Mouse (Mus musculus) stomach, embryonic 14.5 days (tissue): Measurements from ENCODE around the gene Fntb. TPM values are rescaled to one million over a fixed set of nuclear protein-coding genes. Genes with fewer than 3 reads are reported as not detected.

ENCODE experiments used
- ATAC-seq: fragments of 200-750 bp; cut with Nextera tagmentation; 2 replicates; pipeline ENCODE4 v1.8.0; 2017; ENCODE audit warnings: low read depth, moderate TSS enrichment; ENCODE audit not compliant: insufficient number of reproducible peaks, insufficient read depth, low FRiP score
- H3K27ac ChIP-seq: fragments of 300-500 bp; sonication (generic); 2 replicates; pipeline ENCODE4 v1.5.1; 2014; ENCODE audit warnings: mild to moderate bottlenecking, low read length, moderate library complexity, mixed read lengths
- H3K27me3 ChIP-seq: fragments of 300-500 bp; sonication (generic); 2 replicates; pipeline ENCODE4 v1.6.1; 2014; ENCODE audit warnings: low read length, control low read depth, mixed read lengths; ENCODE audit not compliant: control insufficient read depth, insufficient read depth
- H3K36me3 ChIP-seq: fragments of 300-500 bp; sonication (generic); 2 replicates; pipeline ENCODE4 v1.6.1; 2014; ENCODE audit warnings: mild to moderate bottlenecking, control low read depth, low read length, moderate library complexity, mixed read lengths; ENCODE audit not compliant: control insufficient read depth, insufficient read depth
- H3K4me1 ChIP-seq: fragments of 300-500 bp; sonication (generic); 2 replicates; pipeline ENCODE4 v1.6.1; 2014; ENCODE audit warnings: low read length, control low read depth, mixed read lengths; ENCODE audit not compliant: control insufficient read depth, insufficient read depth
- H3K4me2 ChIP-seq: fragments of 300-500 bp; sonication (generic); replicated peaks from 2 replicates; pipeline ENCODE4 v1.6.1; 2014; ENCODE audit warnings: low read depth, low read length, control low read depth
- H3K4me3 ChIP-seq: fragments of 300-500 bp; sonication (generic); 2 replicates; pipeline ENCODE4 v1.5.1; 2014; ENCODE audit warnings: low read depth, low read length, control low read depth
- H3K9ac ChIP-seq: fragments of 300-500 bp; sonication (generic); replicated peaks from 2 replicates; pipeline ENCODE4 v1.6.1; 2014; ENCODE audit warnings: low read depth, mild to moderate bottlenecking, control low read depth, low read length, moderate library complexity, mixed read lengths
- H3K9me3 ChIP-seq: fragments of 300-500 bp; sonication (generic); 2 replicates; pipeline ENCODE4 v1.6.1; 2016; ENCODE audit warnings: low read depth, low read length, control low read depth; ENCODE audit not compliant: control insufficient read depth
- WGBS: fragments of 180-500 bp; shearing (Covaris S2); extraction: QIAGEN DNeasy Blood & Tissue Kit; methylation state at CpG from one replicate; pipeline ENCODE4 v1.1.7; 2014; 5-methylcytosine and 5-hydroxymethylcytosine counted together
- polyA plus RNA-seq: library from polyadenylated mRNA; unstranded; fragments of >200 nt; fragmentation: Nextera tagmentation; extraction: Ambion mirVana; gene quantifications from 2 replicates; pipeline ENCODE4 v1.2.1, GENCODE M21; 2014

The Fntb gene
- polyA plus RNA-seq, 1 experiment from 2014 or later: 44.8 TPM

- Histone ChIP-seq H3K27ac (no peak overlapping the region), H3K4me1 (no peaks in the 10 kb centered on the region), H3K36me3 (peaks cover 9% of the 10 kb centered on the region; the same call in 1 of the 2 replicates), H3K4me2 (no peak overlapping the region), H3K4me3 (no peak overlapping the region), H3K27me3 (no peaks in the 10 kb centered on the region), H3K9me3 (no peaks in the 10 kb centered on the region), H3K9ac (no peak overlapping the region)
- ATAC-seq: no peak
- WGBS: 63% methylated on average over 3 of the region's 3 CpGs
Observed at GRCm38 (mm10) chr12:76918855-76919254, 153.5 kb downstream of the Fntb start.

GRCm38 (mm10) chr12:76920398-76920797 lies 155.0 kb downstream of the Fntb start:
- H3K36me3 ChIP-seq: peaks cover 6% of the 10 kb centered on the region; the same call in 1 of the 2 replicates
- H3K9me3 ChIP-seq: no peaks in the 10 kb centered on the region
- 73% methylated on average over 6 of the region's 6 CpGs for WGBS
- no peaks in the 10 kb centered on the region for H3K27me3 ChIP-seq
- no peaks in the 10 kb centered on the region for H3K4me1 ChIP-seq
- no peak for ATAC-seq
- no peak overlapping the region for H3K4me3 ChIP-seq
- no peak overlapping the region for H3K27ac ChIP-seq
- H3K4me2 ChIP-seq: no peak overlapping the region
- H3K9ac ChIP-seq: no peak overlapping the region

- no peaks in the 10 kb centered on the region for H3K4me1 ChIP-seq
- H3K27ac ChIP-seq: no peak overlapping the region
- no peaks in the 10 kb centered on the region for H3K27me3 ChIP-seq
- 86% methylated on average over 8 of the region's 8 CpGs for whole genome bisulfite sequencing
- no peak overlapping the region for H3K9ac ChIP-seq
- H3K4me3 ChIP-seq: no peak overlapping the region
- H3K36me3 ChIP-seq: peaks cover 6% of the 10 kb centered on the region; the same call in 1 of the 2 replicates
- no peak for ATAC-seq
- H3K4me2 ChIP-seq: no peak overlapping the region
- H3K9me3 ChIP-seq: no peaks in the 10 kb centered on the region
Observed at GRCm38 (mm10) chr12:76920990-76921389, 155.6 kb downstream of the Fntb start.

DNA sequence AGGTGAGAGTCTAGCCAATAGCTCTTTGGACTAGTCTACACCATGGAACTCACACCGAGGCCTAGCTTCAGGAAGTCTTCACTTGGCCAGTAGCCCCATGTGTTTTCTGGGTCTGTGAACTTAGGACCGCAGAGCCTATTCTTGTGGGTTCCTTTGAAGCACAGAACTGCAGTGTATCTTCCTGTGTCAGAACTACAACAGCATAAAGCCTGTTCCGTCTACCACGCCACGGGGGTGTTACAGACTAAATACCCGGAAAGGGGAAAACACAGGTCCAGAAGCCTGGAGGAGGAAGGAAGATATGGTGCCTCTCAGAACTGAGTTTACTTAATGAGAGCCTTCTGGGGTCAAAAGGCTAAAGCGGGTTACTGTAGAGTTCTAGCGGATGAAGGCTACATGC lies 157.7 kb downstream of the Fntb start:
- Histone ChIP-seq H3K4me2 (no peak overlapping the region), H3K9ac (no peak overlapping the region), H3K27me3 (no peaks in the 10 kb centered on the region), H3K4me1 (no peaks in the 10 kb centered on the region), H3K9me3 (no peaks in the 10 kb centered on the region), H3K36me3 (no peaks in the 10 kb centered on the region; the same call in 1 of the 2 replicates), H3K27ac (no peak overlapping the region), H3K4me3 (no peak overlapping the region)
- 89% methylated on average over 8 of the region's 8 CpGs for WGBS
- ATAC-seq: no peak

GRCm38 (mm10) chr12:76924904-76925604 lies 159.7 kb downstream of the Fntb start:
- Histone ChIP-seq H3K4me2 (no peak overlapping the region), H3K4me1 (no peaks in the 10 kb centered on the region), H3K36me3 (no peaks in the 10 kb centered on the region; the same call in 1 of the 2 replicates), H3K27me3 (no peaks in the 10 kb centered on the region), H3K9ac (no peak overlapping the region), H3K9me3 (no peaks in the 10 kb centered on the region), H3K27ac (no peak overlapping the region), H3K4me3 (no peak overlapping the region)
- no peak for ATAC-seq
- 92% methylated on average over 10 of the region's 10 CpGs for WGBS

- no peak overlapping the region for H3K4me3 ChIP-seq
- no peaks in the 10 kb centered on the region; the same call in 1 of the 2 replicates for H3K36me3 ChIP-seq
- no peaks in the 10 kb centered on the region for H3K27me3 ChIP-seq
- WGBS: 76% methylated on average over 10 of the region's 10 CpGs
- no peak overlapping the region for H3K4me2 ChIP-seq
- no peaks in the 10 kb centered on the region for H3K9me3 ChIP-seq
- no peak overlapping the region for H3K27ac ChIP-seq
- no peak for ATAC-seq
- no peak overlapping the region for H3K9ac ChIP-seq
- no peaks in the 10 kb centered on the region for H3K4me1 ChIP-seq
Observed at GRCm38 (mm10) chr12:76926338-76926945, 161.1 kb downstream of the Fntb start.

- ATAC-seq: no peak
- no peaks in the 10 kb centered on the region for H3K9me3 ChIP-seq
- no peak overlapping the region for H3K4me3 ChIP-seq
- no peaks in the 10 kb centered on the region for H3K4me1 ChIP-seq
- 72% methylated on average over 3 of the region's 3 CpGs for WGBS
- H3K4me2 ChIP-seq: no peak overlapping the region
- H3K36me3 ChIP-seq: no peaks in the 10 kb centered on the region; the same call in 1 of the 2 replicates
- H3K27ac ChIP-seq: no peak overlapping the region
- no peaks in the 10 kb centered on the region for H3K27me3 ChIP-seq
- no peak overlapping the region for H3K9ac ChIP-seq
Observed at GRCm38 (mm10) chr12:76927012-76927411, 161.6 kb downstream of the Fntb start.

GRCm38 (mm10) chr12:76927539-76927938 lies 162.2 kb downstream of the Fntb start:
- Histone ChIP-seq H3K27ac (no peak overlapping the region), H3K9ac (no peak overlapping the region), H3K4me2 (no peak overlapping the region), H3K36me3 (no peaks in the 10 kb centered on the region), H3K27me3 (no peaks in the 10 kb centered on the region), H3K4me3 (no peak overlapping the region), H3K4me1 (no peaks in the 10 kb centered on the region), H3K9me3 (no peaks in the 10 kb centered on the region)
- 62% methylated on average over 10 of the region's 10 CpGs for WGBS
- no peak for ATAC-seq
